Mouse (Mus musculus) hindbrain, embryonic 14.5 days (tissue): Measurements from ENCODE around the gene Tnfsf12. TPM values are rescaled to one million over a fixed set of nuclear protein-coding genes. Genes with fewer than 3 reads are reported as not detected.

Experiments
- ATAC-seq: fragments of 200-750 bp; cut with Nextera tagmentation; 2 replicates; pipeline ENCODE4 v1.8.0; 2017; ENCODE audit warnings: moderate number of reproducible peaks, mild to moderate bottlenecking, moderate TSS enrichment, moderate library complexity; ENCODE audit not compliant: low FRiP score
- DNase-seq: peaks from one replicate; pipeline ENCODE4 v3.0.0-alpha.2; 2015; ENCODE audit warnings: low spot score
- H3K27ac ChIP-seq: fragments of 300-500 bp; sonication (generic); 2 replicates; pipeline ENCODE4 v1.5.1; 2014; ENCODE audit warnings: mild to moderate bottlenecking, moderate library complexity
- H3K27me3 ChIP-seq: fragments of 300-500 bp; sonication (generic); 2 replicates; pipeline ENCODE4 v1.6.1; 2014; ENCODE audit warnings: mild to moderate bottlenecking, low read length, mixed read lengths; ENCODE audit not compliant: control insufficient read depth, insufficient read depth
- H3K36me3 ChIP-seq: fragments of 300-500 bp; sonication (generic); replicated peaks from 2 replicates; pipeline ENCODE4 v1.6.1; 2014; ENCODE audit not compliant: control insufficient read depth, insufficient read depth
- H3K4me1 ChIP-seq: fragments of 300-500 bp; sonication (generic); replicated peaks from 2 replicates; pipeline ENCODE4 v1.6.1; 2014; ENCODE audit warnings: antibody characterized with exemption, low read length, mixed read lengths; ENCODE audit not compliant: control insufficient read depth, insufficient read depth
- H3K4me2 ChIP-seq: fragments of 300-500 bp; sonication (generic); replicated peaks from 2 replicates; pipeline ENCODE4 v1.6.1; 2014; ENCODE audit warnings: mild to moderate bottlenecking, moderate library complexity
- H3K4me3 ChIP-seq: fragments of 300-500 bp; sonication (generic); replicated peaks from 2 replicates; pipeline ENCODE4 v1.5.1; 2014; ENCODE audit warnings: mild to moderate bottlenecking, low read length
- H3K9ac ChIP-seq: fragments of 300-500 bp; sonication (generic); 2 replicates; pipeline ENCODE4 v1.6.1; 2014
- H3K9me3 ChIP-seq: fragments of 300-500 bp; sonication (generic); 2 replicates; pipeline ENCODE4 v1.6.1; 2016; ENCODE audit warnings: low read length; ENCODE audit not compliant: control insufficient read depth
- WGBS: fragments of 180-500 bp; shearing (Covaris S2); extraction: QIAGEN DNeasy Blood & Tissue Kit; methylation state at CpG from one replicate; pipeline ENCODE4 v1.1.7; 2014; 5-methylcytosine and 5-hydroxymethylcytosine counted together
- polyA plus RNA-seq: library from polyadenylated mRNA; unstranded; fragments of >200 nt; fragmentation: Nextera tagmentation; extraction: Ambion mirVana; gene quantifications from 2 replicates; pipeline ENCODE4 v1.2.1, GENCODE M21; 2014

The Tnfsf12 gene
- polyA plus RNA-seq, 1 experiment from 2014 or later = 4.2 TPM

GRCm38 (mm10) chr11:69715929-69716328, 20.3 kb upstream of the Tnfsf12 start:
- no peak overlapping the region for H3K9ac ChIP-seq
- no peak overlapping the region for H3K4me2 ChIP-seq
- DNase-seq (no peak), ATAC-seq (no peak)
- no peaks in the 10 kb centered on the region for H3K36me3 ChIP-seq
- H3K27me3 ChIP-seq = no peaks in the 10 kb centered on the region
- 26% methylated on average over 5 of the region's 5 CpGs for WGBS
- H3K27ac ChIP-seq = no peak overlapping the region
- H3K4me3 ChIP-seq = no peak overlapping the region
- H3K9me3 ChIP-seq = no peaks in the 10 kb centered on the region
- 0 out of 2 replicates have a peak, but pooled peaks cover 3% of the 10 kb centered on the region for H3K4me1 ChIP-seq

DNA sequence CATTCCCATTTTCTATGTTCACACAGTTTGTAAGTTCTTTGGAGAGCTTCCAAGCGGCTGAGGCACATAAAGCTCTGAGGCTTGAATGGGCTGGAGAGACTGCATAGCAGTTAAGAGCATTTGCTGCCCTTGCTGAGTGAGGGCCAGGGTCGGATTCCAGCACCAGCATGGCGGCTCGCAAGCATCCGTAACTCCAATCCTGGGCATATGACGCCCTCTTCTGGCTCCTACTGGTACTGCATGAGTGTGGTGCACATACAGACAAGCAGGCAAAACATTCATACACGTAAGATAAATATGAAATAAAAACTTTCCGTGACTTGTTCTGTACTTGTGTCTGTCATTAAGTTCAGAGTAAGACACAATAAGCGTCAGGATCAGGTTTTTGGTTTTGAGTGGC, 19.8 kb upstream of the Tnfsf12 start:
- Histone ChIP-seq H3K4me1 (0 out of 2 replicates have a peak, but pooled peaks cover 3% of the 10 kb centered on the region), H3K4me3 (no peak overlapping the region), H3K9ac (no peak overlapping the region), H3K9me3 (no peaks in the 10 kb centered on the region), H3K27ac (no peak overlapping the region), H3K36me3 (no peaks in the 10 kb centered on the region), H3K4me2 (no peak overlapping the region), H3K27me3 (no peaks in the 10 kb centered on the region)
- no peak for DNase-seq
- ATAC-seq = no peak
- 59% methylated on average over 9 of the region's 9 CpGs for WGBS

- DNase-seq (no peak), ATAC-seq (no peak)
- H3K27ac ChIP-seq = no peak overlapping the region
- H3K4me1 ChIP-seq = 0 out of 2 replicates have a peak, but pooled peaks cover 3% of the 10 kb centered on the region
- H3K27me3 ChIP-seq = no peaks in the 10 kb centered on the region
- H3K4me3 ChIP-seq = no peak overlapping the region
- H3K9ac ChIP-seq = no peak overlapping the region
- H3K4me2 ChIP-seq = no peak overlapping the region
- no peaks in the 10 kb centered on the region for H3K9me3 ChIP-seq
- WGBS = 75% methylated on average over 18 of the region's 18 CpGs
- H3K36me3 ChIP-seq = no peaks in the 10 kb centered on the region
Measured at GRCm38 (mm10) chr11:69714636-69715329, 19.1 kb upstream of the Tnfsf12 start.

DNA sequence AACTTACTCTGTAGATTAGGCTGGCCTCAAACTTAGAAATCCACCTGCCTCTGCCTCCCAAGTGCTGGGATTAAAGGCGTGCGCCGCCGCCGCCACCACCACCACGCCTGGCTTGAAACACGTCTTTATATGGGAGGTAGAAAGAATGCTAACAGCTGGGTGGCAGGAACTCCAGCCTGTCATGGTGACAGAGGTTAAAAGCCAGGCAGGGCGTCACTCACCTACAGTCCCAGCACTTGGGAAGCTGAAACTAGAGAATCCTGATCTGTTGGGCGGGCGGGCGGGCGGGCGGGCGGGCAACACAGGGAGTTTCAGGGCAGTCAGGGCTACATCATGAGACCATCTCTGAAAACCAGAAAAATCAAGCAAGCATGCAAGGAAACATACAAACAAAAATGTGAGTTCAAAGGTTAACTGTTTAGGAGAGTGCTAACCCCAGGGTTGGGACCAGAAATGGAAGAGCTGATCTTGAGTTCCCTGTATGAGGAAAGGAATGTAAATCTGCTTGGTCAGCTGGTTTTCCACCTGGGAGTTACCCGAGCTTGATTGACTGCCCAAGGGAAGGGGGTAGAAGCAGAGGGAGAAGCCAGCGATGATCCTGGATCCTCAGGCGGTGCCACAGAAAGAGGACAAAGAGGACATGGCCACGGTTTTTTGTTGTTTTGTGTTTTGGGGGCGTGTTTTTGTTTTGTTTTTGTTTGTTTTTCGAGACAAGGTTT, 17.5 kb upstream of the Tnfsf12 start:
- DNase-seq (no peak), ATAC-seq (no peak)
- Histone ChIP-seq H3K36me3 (no peaks in the 10 kb centered on the region), H3K4me3 (no peak overlapping the region), H3K4me1 (no peaks in the 10 kb centered on the region), H3K9ac (no peak overlapping the region), H3K4me2 (no peak overlapping the region), H3K27ac (no peak overlapping the region), H3K9me3 (no peaks in the 10 kb centered on the region), H3K27me3 (no peaks in the 10 kb centered on the region)
- 79% methylated on average over 20 of the region's 20 CpGs for WGBS

- H3K4me2 ChIP-seq = no peak overlapping the region
- no peak overlapping the region for H3K9ac ChIP-seq
- no peaks in the 10 kb centered on the region for H3K4me1 ChIP-seq
- no peak overlapping the region for H3K4me3 ChIP-seq
- ATAC-seq (no peak), DNase-seq (no peak)
- H3K27ac ChIP-seq = no peak overlapping the region
- H3K27me3 ChIP-seq = no peaks in the 10 kb centered on the region
- H3K36me3 ChIP-seq = no peaks in the 10 kb centered on the region
- WGBS = 91% methylated on average over 2 of the region's 2 CpGs
- H3K9me3 ChIP-seq = no peaks in the 10 kb centered on the region
Measured at GRCm38 (mm10) chr11:69711082-69711481, 15.4 kb upstream of the Tnfsf12 start.

DNA sequence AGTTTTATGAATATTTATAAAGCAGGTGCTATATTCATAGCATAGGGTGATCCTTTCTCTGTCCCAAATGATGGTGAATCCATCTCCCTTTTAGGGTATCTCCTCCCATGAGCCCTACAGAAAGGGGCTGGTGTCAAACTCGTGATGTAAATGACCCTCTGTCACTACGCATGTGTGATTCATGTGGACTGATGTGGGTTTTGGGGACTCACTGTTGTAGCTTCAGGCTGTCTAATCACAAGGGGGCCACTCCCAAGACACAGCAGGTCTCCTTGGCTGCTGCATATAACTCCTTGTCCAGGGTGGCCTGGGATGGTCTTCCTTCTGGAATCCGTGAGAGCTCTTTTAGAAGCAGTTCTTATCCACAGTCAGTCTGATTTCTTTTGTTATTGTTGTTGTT, 14.8 kb upstream of the Tnfsf12 start:
- no peak for ATAC-seq
- WGBS = 71% methylated on average over 3 of the region's 3 CpGs
- no peak for DNase-seq

DNA sequence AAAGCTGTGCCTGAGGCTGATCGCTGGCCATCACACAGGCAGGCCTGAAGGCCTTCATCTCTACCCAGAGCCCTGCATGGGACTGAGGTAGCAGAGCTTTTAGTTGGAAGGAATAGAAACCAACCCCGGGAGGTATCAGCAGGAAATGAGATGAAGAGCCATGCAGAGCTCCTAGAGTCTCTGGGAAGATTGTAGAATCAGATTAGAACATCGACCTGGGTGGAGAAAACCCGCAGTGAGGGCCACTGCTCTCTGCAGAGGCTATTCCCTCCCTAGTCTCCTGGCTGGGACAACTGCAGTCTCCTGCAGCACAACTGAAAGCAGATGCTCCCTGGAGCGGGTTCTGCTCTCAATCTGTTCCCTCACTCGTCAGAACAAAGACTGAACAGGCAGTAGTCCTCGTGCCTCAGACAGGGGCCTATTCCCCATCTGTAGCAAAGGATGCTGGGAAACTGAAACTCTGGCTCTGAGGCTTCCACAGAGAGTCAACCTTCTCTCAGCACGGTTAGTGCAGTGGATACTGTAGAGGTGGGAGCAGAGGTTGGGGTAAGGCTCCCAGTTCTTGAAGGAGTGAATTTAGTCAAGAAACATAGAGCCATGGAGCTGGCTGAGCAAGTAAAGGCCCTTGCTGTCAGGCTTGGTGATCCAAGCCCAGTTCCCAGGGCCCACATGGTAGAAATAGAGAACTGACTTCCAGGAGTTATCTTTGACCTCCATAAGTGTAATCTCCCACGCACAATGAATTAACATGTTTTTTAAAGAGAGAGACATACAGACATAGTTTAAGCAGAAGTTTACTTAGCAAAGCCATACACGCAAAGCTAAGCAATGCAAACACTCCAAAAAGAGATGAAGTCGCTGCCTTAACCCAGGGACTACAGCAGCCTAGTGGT, 14.2 kb upstream of the Tnfsf12 start:
- Histone ChIP-seq H3K4me2 (no peak overlapping the region), H3K9me3 (no peaks in the 10 kb centered on the region), H3K9ac (no peak overlapping the region), H3K27ac (no peak overlapping the region), H3K27me3 (no peaks in the 10 kb centered on the region), H3K4me3 (no peak overlapping the region), H3K4me1 (no peaks in the 10 kb centered on the region), H3K36me3 (no peaks in the 10 kb centered on the region)
- WGBS = 63% methylated on average over 11 of the region's 11 CpGs
- DNase-seq (no peak), ATAC-seq (no peak)

More for the DNA sequence above, 14.8 kb upstream of the Tnfsf12 start:
- Histone ChIP-seq H3K27me3 (no peaks in the 10 kb centered on the region), H3K9me3 (no peaks in the 10 kb centered on the region), H3K4me2 (no peak overlapping the region), H3K36me3 (no peaks in the 10 kb centered on the region), H3K9ac (no peak overlapping the region), H3K27ac (no peak overlapping the region), H3K4me1 (no peaks in the 10 kb centered on the region), H3K4me3 (no peak overlapping the region)

DNA sequence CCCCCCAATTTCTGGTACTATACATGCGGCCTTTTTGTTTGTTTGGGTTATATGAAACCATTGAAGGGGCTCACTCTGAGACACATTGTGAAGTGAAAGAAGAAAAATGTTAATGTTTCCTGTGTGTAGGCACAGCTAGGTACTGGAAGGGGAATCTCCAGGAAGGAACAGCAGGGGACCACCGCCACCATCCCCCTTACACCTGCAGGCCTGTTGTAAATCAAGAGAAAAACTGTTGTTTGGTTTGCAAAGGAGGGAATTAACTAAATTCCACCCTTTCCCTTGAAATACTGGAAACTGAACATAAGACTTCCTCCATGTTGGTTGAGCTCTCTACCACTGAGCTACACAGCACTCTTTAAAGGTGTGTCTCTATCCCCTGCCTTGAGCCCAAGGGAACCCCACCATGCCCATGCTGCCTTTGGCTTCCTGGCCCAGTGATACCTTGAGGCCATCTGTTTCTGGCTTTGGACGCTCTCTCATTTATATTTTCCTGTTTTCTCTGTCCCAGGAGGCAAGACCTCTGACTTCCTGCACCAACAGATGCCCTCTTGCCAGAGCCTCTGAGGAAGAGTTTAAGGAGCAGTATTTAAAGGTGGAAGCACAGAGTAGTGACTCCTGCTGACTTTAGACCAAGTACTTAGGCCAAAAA, 13.1 kb upstream of the Tnfsf12 start:
- Histone ChIP-seq H3K4me1 (no peaks in the 10 kb centered on the region), H3K9me3 (no peaks in the 10 kb centered on the region), H3K36me3 (no peaks in the 10 kb centered on the region), H3K4me2 (no peak overlapping the region), H3K27me3 (no peaks in the 10 kb centered on the region), H3K9ac (no peak overlapping the region), H3K27ac (no peak overlapping the region), H3K4me3 (no peak overlapping the region)
- WGBS = 87% methylated on average over 3 of the region's 3 CpGs
- ATAC-seq (no peak), DNase-seq (no peak)
